Mouse (Mus musculus) G1E (cell line): ENCODE measurements around the gene Srsf12.

Source experiments
- CTCF ChIP-seq: IDR thresholded peaks from 2 replicates; pipeline ENCODE4 v1.5.1; 2012; ENCODE audit warnings: low read depth, low read length, inconsistent platforms, mixed read lengths
- GATA1 ChIP-seq: IDR thresholded peaks from 2 replicates; pipeline ENCODE4 v1.6.1; 2012; ENCODE audit warnings: borderline replicate concordance, low read length, inconsistent platforms, mixed read lengths
- TAL1 ChIP-seq: conservative IDR thresholded peaks from 2 replicates; pipeline ENCODE4 v1.6.1; 2012; ENCODE audit warnings: low read depth, low read length, inconsistent platforms, mixed read lengths

DNA sequence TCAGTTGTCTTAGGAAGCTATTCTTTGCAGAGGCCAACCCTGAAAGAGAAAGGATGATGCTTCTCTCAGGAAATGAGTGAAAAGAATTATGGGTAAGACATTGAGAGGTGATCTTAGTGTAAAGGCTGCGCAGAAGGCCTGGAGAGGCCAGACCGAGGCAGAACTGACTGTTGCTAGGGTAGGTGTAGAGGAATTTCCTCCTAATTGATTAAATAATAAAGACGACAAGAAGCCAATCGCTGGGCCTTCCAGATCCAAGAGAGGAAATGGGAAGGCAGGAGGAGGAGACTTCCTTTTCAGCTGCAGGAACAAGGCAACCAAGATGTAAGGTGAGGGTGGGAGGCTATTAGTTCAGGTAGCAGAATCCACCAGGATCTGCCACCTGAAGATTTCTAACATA is 45.9 kb downstream of the Srsf12 start:
- TF ChIP-seq CTCF = no peak
- no peak for TF ChIP-seq GATA1
- no peak for TF ChIP-seq TAL1
